Mouse (Mus musculus) neural tube, embryonic 14.5 days (tissue): ENCODE data around the gene Adh6b. TPM values are rescaled to one million over a fixed set of nuclear protein-coding genes. Genes with fewer than 3 reads are reported as not detected.
A peak's percentile ranks its signal among the peaks of the same experiment; 100 is the strongest.

Experiments
- ATAC-seq: fragments of 200-750 bp; cut with Nextera tagmentation; 2 replicates; pipeline ENCODE4 v1.8.0; 2017; ENCODE audit warnings: low read depth, mild to moderate bottlenecking, moderate TSS enrichment, moderate library complexity
- H3K27ac ChIP-seq: fragments of 300-500 bp; sonication (generic); 2 replicates; pipeline ENCODE4 v1.5.1; 2014; ENCODE audit warnings: low read depth, mild to moderate bottlenecking, control low read depth, low read length, moderate library complexity, mixed read lengths
- H3K27me3 ChIP-seq: fragments of 300-500 bp; sonication (generic); 2 replicates; pipeline ENCODE4 v1.6.1; 2014; ENCODE audit warnings: low read length; ENCODE audit not compliant: control insufficient read depth, insufficient read depth
- H3K36me3 ChIP-seq: fragments of 300-500 bp; sonication (generic); 2 replicates; pipeline ENCODE4 v1.6.1; 2014; ENCODE audit warnings: low read length, mixed read lengths; ENCODE audit not compliant: control insufficient read depth, insufficient read depth
- H3K4me1 ChIP-seq: fragments of 300-500 bp; sonication (generic); 2 replicates; pipeline ENCODE4 v1.6.1; 2014; ENCODE audit warnings: low read length; ENCODE audit not compliant: control insufficient read depth, insufficient read depth
- H3K4me2 ChIP-seq: fragments of 300-500 bp; sonication (generic); 2 replicates; pipeline ENCODE4 v1.6.1; 2014; ENCODE audit warnings: mild to moderate bottlenecking, low read depth, low read length, control low read depth
- H3K4me3 ChIP-seq: fragments of 300-500 bp; sonication (generic); 2 replicates; pipeline ENCODE4 v1.5.1; 2014; ENCODE audit warnings: low read depth, low read length, control low read depth, mixed read lengths
- H3K9ac ChIP-seq: fragments of 300-500 bp; sonication (generic); replicated peaks from 2 replicates; pipeline ENCODE4 v1.6.1; 2014; ENCODE audit warnings: low read depth, mild to moderate bottlenecking, control low read depth, low read length, mixed read lengths
- H3K9me3 ChIP-seq: fragments of 300-500 bp; sonication (generic); 2 replicates; pipeline ENCODE4 v1.6.1; 2016; ENCODE audit warnings: low read length; ENCODE audit not compliant: control insufficient read depth
- WGBS: fragments of 180-500 bp; shearing (Covaris S2); extraction: QIAGEN DNeasy Blood & Tissue Kit; methylation state at CpG from one replicate; pipeline ENCODE4 v1.1.7; 2014; 5-methylcytosine and 5-hydroxymethylcytosine counted together
- polyA plus RNA-seq: library from polyadenylated mRNA; unstranded; fragments of >200 nt; fragmentation: Nextera tagmentation; extraction: Ambion mirVana; gene quantifications from 2 replicates; pipeline ENCODE4 v1.2.1, GENCODE M21; 2014

The Adh6b gene
- polyA plus RNA-seq, 1 experiment from 2014 or later: not detected

GRCm38 (mm10) chr3:138375148-138375547 lies 33.6 kb downstream of the Adh6b start:
- WGBS: 85% methylated on average over 2 of the region's 2 CpGs
- ATAC-seq: no peak
- H3K9me3 ChIP-seq: no peaks in the 10 kb centered on the region
- no peaks in the 10 kb centered on the region for H3K36me3 ChIP-seq
- no peaks in the 10 kb centered on the region for H3K27me3 ChIP-seq
- no peak overlapping the region for H3K4me3 ChIP-seq
- H3K27ac ChIP-seq: no peak overlapping the region
- no peaks in the 10 kb centered on the region for H3K4me1 ChIP-seq
- H3K9ac ChIP-seq: no peak overlapping the region
- H3K4me2 ChIP-seq: no peak overlapping the region

- Histone ChIP-seq H3K4me1 (no peaks in the 10 kb centered on the region), H3K27me3 (no peaks in the 10 kb centered on the region), H3K9me3 (no peaks in the 10 kb centered on the region), H3K4me2 (no peak overlapping the region), H3K9ac (no peak overlapping the region), H3K36me3 (no peaks in the 10 kb centered on the region), H3K4me3 (no peak overlapping the region), H3K27ac (no peak overlapping the region)
- peak; percentile 61; the same call in 1 of the 2 replicates for ATAC-seq
- 1% methylated on average over 3 of the region's 3 CpGs for WGBS
Measured at GRCm38 (mm10) chr3:138381133-138381532, 39.6 kb downstream of the Adh6b start.

- H3K4me2 ChIP-seq: no peak overlapping the region
- H3K27ac ChIP-seq: no peak overlapping the region
- no peaks in the 10 kb centered on the region for H3K4me1 ChIP-seq
- no peaks in the 10 kb centered on the region for H3K27me3 ChIP-seq
- H3K9me3 ChIP-seq: no peaks in the 10 kb centered on the region
- ATAC-seq: no peak
- H3K9ac ChIP-seq: no peak overlapping the region
- 87% methylated on average over 6 of the region's 6 CpGs for WGBS
- H3K36me3 ChIP-seq: no peaks in the 10 kb centered on the region
- H3K4me3 ChIP-seq: no peak overlapping the region
Measured at GRCm38 (mm10) chr3:138387155-138387554, 45.6 kb downstream of the Adh6b start.

- H3K9ac ChIP-seq: no peak overlapping the region
- ATAC-seq: no peak
- no peak overlapping the region for H3K4me3 ChIP-seq
- H3K27ac ChIP-seq: no peak overlapping the region
- H3K9me3 ChIP-seq: no peaks in the 10 kb centered on the region
- H3K4me1 ChIP-seq: no peaks in the 10 kb centered on the region
- WGBS: 85% methylated on average over 3 of the region's 3 CpGs
- no peaks in the 10 kb centered on the region for H3K36me3 ChIP-seq
- H3K4me2 ChIP-seq: no peak overlapping the region
- no peaks in the 10 kb centered on the region for H3K27me3 ChIP-seq
Measured at GRCm38 (mm10) chr3:138404872-138405271, 63.3 kb downstream of the Adh6b start.

- no peak for ATAC-seq
Measured at GRCm38 (mm10) chr3:138405341-138405740, 63.8 kb downstream of the Adh6b start.

GRCm38 (mm10) chr3:138405840-138406239 lies 64.3 kb downstream of the Adh6b start:
- Histone ChIP-seq H3K36me3 (no peaks in the 10 kb centered on the region), H3K9ac (no peak overlapping the region), H3K27ac (no peak overlapping the region), H3K4me1 (no peaks in the 10 kb centered on the region), H3K27me3 (no peaks in the 10 kb centered on the region), H3K4me2 (no peak overlapping the region), H3K4me3 (no peak overlapping the region), H3K9me3 (no peaks in the 10 kb centered on the region)
- 80% methylated on average over 7 of the region's 7 CpGs for WGBS
- no peak for ATAC-seq

More at GRCm38 (mm10) chr3:138405341-138405740, 63.8 kb downstream of the Adh6b start:
- Histone ChIP-seq H3K9me3 (no peaks in the 10 kb centered on the region), H3K4me1 (no peaks in the 10 kb centered on the region), H3K27me3 (no peaks in the 10 kb centered on the region), H3K4me3 (no peak overlapping the region), H3K4me2 (no peak overlapping the region), H3K36me3 (no peaks in the 10 kb centered on the region), H3K27ac (no peak overlapping the region), H3K9ac (no peak overlapping the region)
- 46% methylated on average over 3 of the region's 3 CpGs for WGBS

- Histone ChIP-seq H3K27ac (no peak overlapping the region), H3K4me3 (no peak overlapping the region), H3K27me3 (no peaks in the 10 kb centered on the region), H3K4me2 (no peak overlapping the region), H3K4me1 (no peaks in the 10 kb centered on the region), H3K9me3 (no peaks in the 10 kb centered on the region), H3K9ac (no peak overlapping the region), H3K36me3 (no peaks in the 10 kb centered on the region)
- WGBS: 89% methylated on average over 1 of the region's 1 CpGs
- ATAC-seq: no peak
Measured at GRCm38 (mm10) chr3:138407920-138408319, 66.3 kb downstream of the Adh6b start.

Other genes starting within 250 kb of the Adh6b start
- gene Trmt10a, start 198.3 kb upstream of the Adh6b start, polyA plus RNA-seq: 8.2 and 12.1 TPM in 2 replicates
- gene Mttp, start 196.8 kb upstream of the Adh6b start, polyA plus RNA-seq: 8.6 and 9.0 TPM in 2 replicates
- not detected in 2 replicates for gene 4930579F01Rik, start 147.9 kb upstream of the Adh6b start, polyA plus RNA-seq
- 0.54 and 0.77 TPM in 2 replicates for gene Adh7, start 124.0 kb upstream of the Adh6b start, polyA plus RNA-seq
- gene Adh1, start 80.8 kb upstream of the Adh6b start, polyA plus RNA-seq: 0.62 and 2.2 TPM in 2 replicates
- gene Adh6a, start 28.5 kb upstream of the Adh6b start, polyA plus RNA-seq: not detected in 2 replicates
- gene Adh4, start 73.7 kb downstream of the Adh6b start, polyA plus RNA-seq: not detected in 2 replicates
- 204 and 218 TPM in 2 replicates for gene Adh5, start 101.3 kb downstream of the Adh6b start, polyA plus RNA-seq
- 57.8 and 59.0 TPM in 2 replicates for gene Metap1, start 147.7 kb downstream of the Adh6b start, polyA plus RNA-seq
- 321 and 333 TPM in 2 replicates for gene Eif4e, start 184.4 kb downstream of the Adh6b start, polyA plus RNA-seq